Mouse (Mus musculus): ENCODE data around the gene Sstr1. TPM values are rescaled to one million over a fixed set of nuclear protein-coding genes. Genes with fewer than 3 reads are reported as not detected.

Sstr1 gene
- under 1 TPM in 1 of 2 experiments, not detected in 1; 0.13 TPM for total RNA-seq (2021)
- long read RNA-seq, experiment 1 = 0 reads
- long read RNA-seq, experiment 2 = 0 reads

- intact Hi-C loops (cut with DNase I) = no loop called here
- no peak for DNase-seq
Observed at GRCm38 (mm10) chr12:58211163-58212071, at the start of gene Sstr1. TSS of gene Sstr1 (plus strand) at chr12:58211772.

- no peak for DNase-seq
- intact Hi-C loops (cut with DNase I) = no loop called here
Observed at GRCm38 (mm10) chr12:58198810-58199209, 12.8 kb upstream of the Sstr1 start.

GRCm38 (mm10) chr12:58201190-58201589 is 10.4 kb upstream of the Sstr1 start:
- no peak for DNase-seq
- intact Hi-C loops (cut with DNase I) = no loop called here

- no peak for DNase-seq
- intact Hi-C loops (cut with DNase I) = no loop called here
Observed at GRCm38 (mm10) chr12:58207956-58208355, 3.6 kb upstream of the Sstr1 start.

- DNase-seq = no peak
- intact Hi-C loops (cut with DNase I) = no loop called here
Observed at GRCm38 (mm10) chr12:58212261-58212923, 820 bp downstream of the Sstr1 start.

- intact Hi-C loops (cut with DNase I) = no loop called here
- DNase-seq = no peak
Observed at GRCm38 (mm10) chr12:58212924-58213450, 1.4 kb downstream of the Sstr1 start.

- peak in 1 of 2 experiments; percentile 13 for DNase-seq
- intact Hi-C loops (cut with DNase I) = no loop called here
Observed at GRCm38 (mm10) chr12:58213451-58214288, 2.1 kb downstream of the Sstr1 start.

GRCm38 (mm10) chr12:58214289-58215136 is 2.9 kb downstream of the Sstr1 start:
- intact Hi-C loops (cut with DNase I) = no loop called here
- no peak for DNase-seq

GRCm38 (mm10) chr12:58216218-58216617 is 4.6 kb downstream of the Sstr1 start:
- intact Hi-C loops (cut with DNase I) = no loop called here
- DNase-seq = no peak

GRCm38 (mm10) chr12:58219078-58219477 is 7.5 kb downstream of the Sstr1 start:
- intact Hi-C loops (cut with DNase I) = no loop called here
- no peak for DNase-seq

- intact Hi-C loops (cut with DNase I) = no loop called here
- DNase-seq = no peak
Observed at GRCm38 (mm10) chr12:58225644-58226043, 14.1 kb downstream of the Sstr1 start.

- no peak for DNase-seq
- intact Hi-C loops (cut with DNase I) = no loop called here
Observed at GRCm38 (mm10) chr12:58232489-58232888, 20.9 kb downstream of the Sstr1 start.

GRCm38 (mm10) chr12:58251901-58252300 is 40.3 kb downstream of the Sstr1 start:
- DNase-seq = no peak
- intact Hi-C loops (cut with DNase I) = no loop called here

Other genes with a start within 250 kb of the Sstr1 start
- 1 to 10 TPM; 3.9 to 4.8 TPM for gene Clec14a, start 57.5 kb downstream of the Sstr1 start, total RNA-seq (2021)

Measured in gastrocnemius, postnatal 36 days (tissue).